Mouse (Mus musculus): ENCODE results near the gene Zcchc14. TPM values are rescaled to one million over a fixed set of nuclear protein-coding genes. Genes with fewer than 3 reads are reported as not detected.
A peak's percentile ranks its signal among the peaks of the same experiment; 100 is the strongest.

Gene Zcchc14
- total RNA-seq, 1 experiment from 2014 or later = 57.8 TPM

GRCm38 (mm10) chr8:121665329-121665728 is 12.6 kb upstream of the Zcchc14 start:
- peak; percentile 38 for DNase-seq

GRCm38 (mm10) chr8:121663101-121663500 is 10.4 kb upstream of the Zcchc14 start:
- no peak for DNase-seq

- no peak for DNase-seq
Observed at GRCm38 (mm10) chr8:121661631-121662357, 9.1 kb upstream of the Zcchc14 start.

- DNase-seq = no peak
Observed at GRCm38 (mm10) chr8:121660602-121661001, 7.9 kb upstream of the Zcchc14 start.

GRCm38 (mm10) chr8:121654966-121655494 is 2.3 kb upstream of the Zcchc14 start:
- no peak for DNase-seq

GRCm38 (mm10) chr8:121654131-121654530 is 1.4 kb upstream of the Zcchc14 start:
- DNase-seq = no peak

GRCm38 (mm10) chr8:121653340-121654019 is 779 bp upstream of the Zcchc14 start:
- DNase-seq = no peak

GRCm38 (mm10) chr8:121651874-121652361 is 783 bp downstream of the Zcchc14 start:
- DNase-seq = peak; percentile 56

GRCm38 (mm10) chr8:121651308-121651873 is 1.3 kb downstream of the Zcchc14 start:
- DNase-seq = peak; percentile 46

GRCm38 (mm10) chr8:121650389-121651307 is 2.1 kb downstream of the Zcchc14 start:
- DNase-seq = peak; percentile 23

- no peak for DNase-seq
Observed at GRCm38 (mm10) chr8:121649904-121650303, 2.8 kb downstream of the Zcchc14 start.

- DNase-seq = no peak
Observed at GRCm38 (mm10) chr8:121649423-121649822, 3.3 kb downstream of the Zcchc14 start.

- DNase-seq = no peak
Observed at GRCm38 (mm10) chr8:121648451-121648850, 4.2 kb downstream of the Zcchc14 start.

GRCm38 (mm10) chr8:121647511-121648215 is 5.0 kb downstream of the Zcchc14 start:
- no peak for DNase-seq

- no peak for DNase-seq
Observed at GRCm38 (mm10) chr8:121643384-121643783, 9.3 kb downstream of the Zcchc14 start.

GRCm38 (mm10) chr8:121642804-121643203 is 9.9 kb downstream of the Zcchc14 start:
- DNase-seq = no peak

- DNase-seq = no peak
Observed at GRCm38 (mm10) chr8:121636180-121636579, 16.5 kb downstream of the Zcchc14 start.

GRCm38 (mm10) chr8:121635534-121635933 is 17.2 kb downstream of the Zcchc14 start:
- no peak for DNase-seq

GRCm38 (mm10) chr8:121632401-121632800 is 20.3 kb downstream of the Zcchc14 start:
- DNase-seq = no peak

GRCm38 (mm10) chr8:121631645-121632071 is 21.0 kb downstream of the Zcchc14 start:
- peak; percentile 39 for DNase-seq

GRCm38 (mm10) chr8:121628681-121629080 is 24.0 kb downstream of the Zcchc14 start:
- DNase-seq = no peak

Data from adrenal gland, postnatal 25 days (tissue).